Mouse (Mus musculus) hindbrain, postnatal 0 days (tissue): Measurements from ENCODE around the gene Rpl26. TPM values are rescaled to one million over a fixed set of nuclear protein-coding genes. Genes with fewer than 3 reads are reported as not detected.
A peak's percentile ranks its signal among the peaks of the same experiment; 100 is the strongest.

Source experiments
- ATAC-seq: fragments of 200-750 bp; cut with Nextera tagmentation; 2 replicates; pipeline ENCODE4 v1.8.0; 2017; ENCODE audit warnings: mild to moderate bottlenecking, moderate TSS enrichment, moderate library complexity
- DNase-seq: peaks from one replicate; pipeline ENCODE4 v3.0.0-alpha.2; 2015; ENCODE audit warnings: low spot score
- H3K27ac ChIP-seq: fragments of 300-500 bp; sonication (generic); 2 replicates; pipeline ENCODE4 v1.5.1; 2014; ENCODE audit warnings: mild to moderate bottlenecking
- H3K27me3 ChIP-seq: fragments of 300-500 bp; sonication (generic); 2 replicates; pipeline ENCODE4 v1.6.1; 2014; ENCODE audit warnings: low read length, mixed read lengths; ENCODE audit not compliant: insufficient read depth
- H3K36me3 ChIP-seq: fragments of 300-500 bp; sonication (generic); 2 replicates; pipeline ENCODE4 v1.6.1; 2014; ENCODE audit warnings: low read length, mixed read lengths; ENCODE audit not compliant: insufficient read depth
- H3K4me1 ChIP-seq: fragments of 300-500 bp; sonication (generic); 2 replicates; pipeline ENCODE4 v1.6.1; 2014; ENCODE audit warnings: antibody characterized with exemption, low read length, mixed read lengths; ENCODE audit not compliant: insufficient read depth
- H3K4me2 ChIP-seq: fragments of 300-500 bp; sonication (generic); 2 replicates; pipeline ENCODE4 v1.6.1; 2014; ENCODE audit warnings: low read depth, mild to moderate bottlenecking, low read length, moderate library complexity, mixed read lengths
- H3K4me3 ChIP-seq: fragments of 300-500 bp; sonication (generic); 2 replicates; pipeline ENCODE4 v1.5.1; 2014; ENCODE audit warnings: low read length
- H3K9ac ChIP-seq: fragments of 300-500 bp; sonication (generic); replicated peaks from 2 replicates; pipeline ENCODE4 v1.6.1; 2014; ENCODE audit warnings: mild to moderate bottlenecking, low read length, moderate library complexity, mixed read lengths
- H3K9me3 ChIP-seq: fragments of 300-500 bp; sonication (generic); 2 replicates; pipeline ENCODE4 v1.6.1; 2016; ENCODE audit warnings: low read length, mixed read lengths
- CTCF ChIP-seq: IDR thresholded peaks from 2 replicates; pipeline ENCODE4 v1.5.1; 2016; ENCODE audit warnings: antibody characterized with exemption, control low read depth, low read depth
- WGBS: fragments of 180-500 bp; shearing (Covaris S2); extraction: QIAGEN DNeasy Blood & Tissue Kit; methylation state at CpG from one replicate; pipeline ENCODE4 v1.1.7; 2014; 5-methylcytosine and 5-hydroxymethylcytosine counted together
- polyA plus RNA-seq: library from polyadenylated mRNA; unstranded; fragments of >200 nt; fragmentation: Nextera tagmentation; extraction: Ambion mirVana; gene quantifications from 2 replicates; pipeline ENCODE4 v1.2.1, GENCODE M21; 2015
- total RNA-seq: library from RNA; depleted of rRNA; stranded (reverse); fragments of >200 nt; gene quantifications from 2 replicates; pipeline ENCODE4 v1.2.3, GENCODE M21; 2014; rRNA removed

Gene Rpl26
- total RNA-seq (1,103 and 1,196 TPM in 2 replicates), polyA plus RNA-seq (608 and 621 TPM in 2 replicates)

DNA sequence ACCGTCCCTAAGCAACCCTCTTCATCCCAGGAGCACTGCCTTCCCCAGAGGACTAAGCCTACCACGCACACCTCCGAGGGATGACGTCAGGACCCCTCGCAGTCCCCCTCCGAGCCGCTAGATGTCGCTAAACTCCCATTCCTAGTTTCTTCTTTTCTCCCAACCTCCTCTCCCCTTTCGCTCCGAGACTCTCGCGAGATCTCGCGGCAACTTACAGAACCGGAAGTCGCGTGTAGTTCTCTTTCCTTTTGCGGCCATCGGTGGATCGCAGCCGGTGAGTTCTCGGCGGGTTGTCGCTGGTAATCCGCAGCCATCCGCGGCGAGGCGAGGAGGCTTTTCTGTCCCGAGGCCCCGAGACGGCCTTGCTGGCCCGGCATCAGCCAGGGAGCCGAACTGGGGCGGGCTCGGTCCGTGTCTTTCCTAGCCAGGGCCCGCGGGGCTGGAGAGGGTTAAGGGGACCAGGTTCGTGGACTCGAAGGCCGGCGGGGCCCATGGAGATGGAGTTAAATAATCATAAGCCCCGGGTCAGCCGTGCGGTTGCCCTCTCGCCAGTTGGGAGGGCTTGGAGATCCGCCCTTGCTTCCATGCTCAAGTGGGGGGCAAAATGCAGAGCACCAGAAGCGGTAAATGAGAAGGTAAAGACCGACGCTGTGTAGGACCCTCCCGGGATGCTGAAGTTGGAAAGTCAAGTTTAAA is at the start of gene Rpl26:
Gene Rpl26, plus strand, starts transcription at position 233 of the 696 bp plus-strand sequence.
- Histone ChIP-seq H3K27ac (peak within 1 kb of the TSS; percentile 93), H3K9me3 (no peaks in the 10 kb centered on the region), H3K4me3 (peak within 1 kb of the TSS; percentile 86), H3K36me3 (peaks cover 29% of the 10 kb centered on the region; the same call in 1 of the 2 replicates), H3K9ac (peak within 1 kb of the TSS; percentile 94), H3K4me1 (no peaks in the 10 kb centered on the region), H3K4me2 (peak within 1 kb of the TSS; percentile 61), H3K27me3 (no peaks in the 10 kb centered on the region)
- ATAC-seq (peak; percentile 92), DNase-seq (peak; percentile 98)
- TF ChIP-seq CTCF: peak; percentile 99
- under 1% methylated on average over 52 of the region's 52 CpGs for WGBS

DNA sequence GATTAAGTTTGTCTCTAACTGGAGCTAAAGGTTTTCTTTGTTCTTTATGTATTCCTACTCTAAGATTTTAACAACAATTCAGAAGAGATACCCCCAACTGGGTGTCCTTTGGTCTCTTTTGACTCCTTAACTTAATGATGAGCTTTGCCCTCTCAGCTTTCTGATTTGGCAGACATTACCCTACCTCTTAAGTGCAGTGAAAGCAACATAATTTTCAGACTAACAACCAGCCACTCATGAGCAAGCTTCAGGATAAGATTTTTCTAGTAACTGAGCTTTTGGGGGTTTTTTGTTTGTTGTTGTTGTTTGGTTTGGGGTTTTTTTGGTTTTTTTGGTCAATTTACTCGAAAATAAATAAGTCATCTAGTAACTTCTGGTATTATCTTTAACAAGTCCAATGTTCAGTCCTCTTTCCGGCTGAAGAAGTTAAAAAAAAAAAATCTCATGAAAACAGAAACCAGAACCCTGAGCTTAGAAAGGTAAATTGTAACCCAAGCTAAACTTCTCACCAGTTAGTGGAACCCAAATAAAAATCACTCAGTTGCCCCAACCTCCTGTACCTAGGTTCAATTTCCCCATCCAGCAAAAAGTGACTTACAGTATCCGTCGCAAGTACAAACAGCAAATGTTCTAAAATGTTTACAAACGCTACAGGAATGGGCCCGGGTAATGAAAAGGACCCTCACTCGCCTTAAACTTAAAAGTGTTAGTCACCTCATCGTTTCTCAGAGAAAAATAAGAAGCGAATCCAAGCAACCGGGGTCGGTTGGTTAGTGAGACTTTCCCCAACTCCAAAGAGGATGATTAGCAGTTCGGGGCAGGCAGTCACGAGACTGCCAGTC is 49.5 kb upstream of the Rpl26 start:
- H3K4me3 ChIP-seq: peak overlapping the region; percentile 84
- no peak for ATAC-seq

DNA sequence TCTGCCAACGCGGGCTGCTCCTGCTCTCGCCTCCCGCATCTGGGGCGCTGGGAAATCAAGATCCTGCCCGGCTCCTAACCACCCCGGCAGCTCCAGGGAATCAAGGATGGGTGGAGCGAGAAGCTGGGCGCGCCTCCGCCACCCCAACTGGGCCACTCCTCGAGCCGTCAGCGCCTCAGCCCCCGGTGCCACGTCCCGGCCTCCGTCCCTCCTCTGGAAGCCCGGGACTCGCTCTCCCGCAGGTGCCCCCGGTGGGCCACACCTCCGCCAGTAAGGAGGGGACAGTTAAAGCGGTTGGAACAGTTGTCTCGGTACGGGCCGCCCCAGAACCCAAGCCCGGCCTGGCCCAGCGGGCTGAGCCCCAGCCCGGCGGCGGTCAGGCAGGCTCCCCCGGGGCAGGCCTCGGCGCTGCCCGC is 48.9 kb upstream of the Rpl26 start:
- no peak; the same call in 1 of the 2 replicates for TF ChIP-seq CTCF
- Histone ChIP-seq H3K4me2 (peak overlapping the region; percentile 79), H3K27me3 (no peaks in the 10 kb centered on the region), H3K27ac (peak overlapping the region; percentile 89), H3K9me3 (no peaks in the 10 kb centered on the region), H3K4me3 (peak overlapping the region; percentile 84), H3K4me1 (peaks cover 12% of the 10 kb centered on the region), H3K9ac (peak overlapping the region; percentile 88), H3K36me3 (no peaks in the 10 kb centered on the region)
- ATAC-seq (no peak; the same call in 1 of the 2 replicates), DNase-seq (peak; percentile 58)
- 0% methylated on average over 35 of the region's 36 CpGs for WGBS

More for the DNA sequence above, 49.5 kb upstream of the Rpl26 start:
- DNase-seq: no peak
- H3K9me3 ChIP-seq: no peaks in the 10 kb centered on the region
- H3K4me1 ChIP-seq: peaks cover 12% of the 10 kb centered on the region
- peak overlapping the region; percentile 79 for H3K4me2 ChIP-seq
- no peaks in the 10 kb centered on the region for H3K36me3 ChIP-seq
- H3K27ac ChIP-seq: peak overlapping the region; percentile 89
- H3K9ac ChIP-seq: peak overlapping the region; percentile 88
- H3K27me3 ChIP-seq: no peaks in the 10 kb centered on the region
- WGBS: 3% methylated on average over 13 of the region's 13 CpGs
- TF ChIP-seq CTCF: no peak

DNA sequence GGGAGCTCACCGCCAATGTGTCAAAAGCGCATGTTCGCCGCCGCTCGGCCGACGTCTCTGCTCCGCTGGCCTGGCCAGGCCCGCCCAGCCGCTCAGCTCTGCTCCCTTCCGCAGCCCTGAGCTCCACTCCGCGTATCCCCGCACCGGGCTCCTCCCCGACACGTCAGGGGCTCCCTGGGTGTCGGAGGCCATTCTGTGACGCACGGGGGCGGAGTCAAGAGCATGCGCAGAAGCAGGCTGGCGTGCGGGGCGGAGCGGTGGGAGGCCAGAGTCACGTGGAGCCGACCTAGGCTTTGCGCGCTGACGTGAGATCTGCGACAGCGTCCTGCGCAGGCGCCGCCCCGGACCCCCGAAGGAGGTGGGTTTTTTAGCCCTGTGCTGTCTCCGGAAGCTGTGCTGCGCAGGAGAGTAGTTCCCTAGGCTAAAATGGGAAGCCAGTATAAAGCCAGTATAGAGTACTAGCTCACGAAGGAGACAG is 48.4 kb upstream of the Rpl26 start:
- under 1% methylated on average over 39 of the region's 42 CpGs for WGBS

DNA sequence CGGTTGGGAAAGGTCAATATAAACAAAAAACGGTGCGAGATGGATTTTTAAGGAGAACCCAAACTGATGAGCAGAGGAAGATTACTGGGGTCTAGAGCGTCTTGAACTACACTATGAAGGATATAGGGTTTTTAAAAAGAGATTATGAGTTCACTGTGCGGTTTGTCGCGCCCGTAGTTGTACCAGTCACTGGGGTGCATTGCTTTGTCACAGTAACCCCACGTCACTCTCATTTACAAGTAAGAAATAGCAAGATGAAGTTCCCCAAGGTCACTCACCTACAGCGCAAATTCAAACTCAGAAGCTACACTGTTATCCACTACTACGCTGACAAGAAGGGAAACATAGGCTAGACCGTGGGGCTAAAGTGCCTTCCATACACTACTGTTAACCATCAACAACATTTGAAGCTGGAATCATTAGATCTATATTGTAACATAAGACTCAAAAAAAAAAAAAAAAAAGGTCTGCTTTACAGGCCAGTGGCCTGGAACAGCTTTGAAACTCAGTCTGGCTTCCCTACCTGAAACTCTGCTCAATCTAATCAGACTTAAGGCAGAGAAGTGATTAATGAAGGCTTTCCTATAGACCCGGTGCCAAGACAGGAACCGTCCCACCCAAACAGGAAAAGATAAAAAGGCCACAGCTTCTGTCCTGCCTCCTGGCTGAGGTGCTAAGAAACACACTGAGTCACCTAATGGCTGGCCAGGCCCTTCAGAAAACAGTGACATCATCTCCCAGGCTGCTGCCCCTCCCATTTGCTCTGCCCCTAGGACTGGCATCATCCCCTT is 47.6 kb upstream of the Rpl26 start:
- peak overlapping the region; percentile 84 for H3K4me3 ChIP-seq
- peak overlapping the region; percentile 78 for H3K27ac ChIP-seq
- 44% methylated on average over 14 of the region's 14 CpGs for WGBS
- H3K36me3 ChIP-seq: no peaks in the 10 kb centered on the region
- no peaks in the 10 kb centered on the region for H3K27me3 ChIP-seq
- TF ChIP-seq CTCF: no peak
- no peaks in the 10 kb centered on the region for H3K9me3 ChIP-seq
- H3K4me2 ChIP-seq: peak overlapping the region; percentile 77
- peaks cover 12% of the 10 kb centered on the region for H3K4me1 ChIP-seq
- peak overlapping the region; percentile 88; the same call in 1 of the 2 replicates for H3K9ac ChIP-seq
- ATAC-seq (no peak), DNase-seq (no peak)

More for the DNA sequence above, 48.4 kb upstream of the Rpl26 start:
- peak overlapping the region; percentile 79 for H3K4me2 ChIP-seq
- no peak for TF ChIP-seq CTCF
- H3K27me3 ChIP-seq: no peaks in the 10 kb centered on the region
- no peaks in the 10 kb centered on the region for H3K9me3 ChIP-seq
- H3K27ac ChIP-seq: peak overlapping the region; percentile 89
- H3K36me3 ChIP-seq: no peaks in the 10 kb centered on the region
- DNase-seq: peak; percentile 100
- peak; percentile 100 for ATAC-seq
- H3K4me3 ChIP-seq: peak overlapping the region; percentile 84
- peak overlapping the region; percentile 88 for H3K9ac ChIP-seq
- H3K4me1 ChIP-seq: peaks cover 12% of the 10 kb centered on the region

DNA sequence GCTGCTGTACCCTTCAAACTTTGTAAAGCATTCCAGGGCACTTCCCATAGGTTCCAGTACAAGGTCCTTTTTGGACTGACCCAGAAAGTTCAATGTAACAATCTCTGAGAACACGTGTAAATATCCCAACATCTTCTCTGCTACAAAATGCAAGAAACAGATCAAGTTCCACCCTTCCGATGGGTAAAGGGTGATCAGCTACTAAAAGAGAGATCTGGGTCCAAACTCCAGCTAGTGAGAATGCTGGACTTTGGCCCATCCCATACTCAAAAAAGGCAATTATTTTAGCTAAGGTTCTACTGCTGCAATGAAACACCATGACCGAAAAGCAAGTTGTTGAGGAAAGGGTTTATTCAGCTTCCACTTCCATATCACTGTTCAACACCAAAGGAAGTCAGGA is 46.8 kb upstream of the Rpl26 start:
- Histone ChIP-seq H3K27me3 (no peaks in the 10 kb centered on the region), H3K4me1 (peaks cover 12% of the 10 kb centered on the region), H3K36me3 (no peaks in the 10 kb centered on the region), H3K9me3 (no peaks in the 10 kb centered on the region), H3K9ac (no peak overlapping the region), H3K27ac (no peak overlapping the region), H3K4me2 (no peak overlapping the region), H3K4me3 (no peak overlapping the region)
- no peak for ATAC-seq
- 89% methylated on average over 3 of the region's 3 CpGs for WGBS
- DNase-seq: no peak
- no peak for TF ChIP-seq CTCF
